Mouse (Mus musculus): ENCODE measurements around the gene Ppp1r12a. TPM values are rescaled to one million over a fixed set of nuclear protein-coding genes. Genes with fewer than 3 reads are reported as not detected.

Gene Ppp1r12a
- polyA plus RNA-seq, 1 experiment from 2014 or later, result 97.7 TPM

GRCm38 (mm10) chr10:108332571-108333541 lies 170.9 kb downstream of the Ppp1r12a start:
- Histone ChIP-seq H3K36me3 (ENCODE audit: insufficient read depth, low read length) (no peaks in the 10 kb centered on the region), H3K4me3 (ENCODE audit: low read length) (peak overlapping the region; percentile 93), H3K27me3 (ENCODE audit: insufficient read depth, low read length) (peaks cover 7% of the 10 kb centered on the region), H3K27ac (ENCODE audit: low read length) (peak overlapping the region; percentile 92), H3K4me2 (replicated peaks; ENCODE audit: low read depth, low read length) (peak overlapping the region; percentile 70), H3K9ac (replicated peaks; ENCODE audit: low read length) (peak overlapping the region; percentile 94), H3K9me3 (ENCODE audit: low read length) (no peaks in the 10 kb centered on the region), H3K4me1 (ENCODE audit: insufficient read depth, low read length) (peaks cover 25% of the 10 kb centered on the region)
- ATAC-seq (ENCODE audit: low FRiP score, low TSS enrichment), result peak; percentile 57
- under 1% methylated on average over 98 of the region's 129 CpGs for whole genome bisulfite sequencing

GRCm38 (mm10) chr10:108333642-108334041 lies 171.6 kb downstream of the Ppp1r12a start:
- no peak for ATAC-seq (ENCODE audit: low FRiP score, low TSS enrichment)
- Histone ChIP-seq H3K4me1 (ENCODE audit: insufficient read depth, low read length) (peaks cover 25% of the 10 kb centered on the region), H3K9ac (replicated peaks; ENCODE audit: low read length) (peak overlapping the region; percentile 94), H3K27me3 (ENCODE audit: insufficient read depth, low read length) (peaks cover 7% of the 10 kb centered on the region), H3K36me3 (ENCODE audit: insufficient read depth, low read length) (no peaks in the 10 kb centered on the region), H3K4me2 (replicated peaks; ENCODE audit: low read depth, low read length) (peak overlapping the region; percentile 70), H3K4me3 (ENCODE audit: low read length) (peak overlapping the region; percentile 93), H3K9me3 (ENCODE audit: low read length) (no peaks in the 10 kb centered on the region), H3K27ac (ENCODE audit: low read length) (peak overlapping the region; percentile 92)
- 3% methylated on average over 12 of the region's 12 CpGs for WGBS

Other genes with a start within 250 kb of the Ppp1r12a start
- 13.4 and 13.6 TPM in 2 replicates for gene Pawr, start 169.9 kb downstream of the Ppp1r12a start, polyA plus RNA-seq (2015; fragmentation: Nextera tagmentation; extraction: Ambion mirVana)